Mouse (Mus musculus): ENCODE measurements around the gene Sh2d2a.

DNA sequence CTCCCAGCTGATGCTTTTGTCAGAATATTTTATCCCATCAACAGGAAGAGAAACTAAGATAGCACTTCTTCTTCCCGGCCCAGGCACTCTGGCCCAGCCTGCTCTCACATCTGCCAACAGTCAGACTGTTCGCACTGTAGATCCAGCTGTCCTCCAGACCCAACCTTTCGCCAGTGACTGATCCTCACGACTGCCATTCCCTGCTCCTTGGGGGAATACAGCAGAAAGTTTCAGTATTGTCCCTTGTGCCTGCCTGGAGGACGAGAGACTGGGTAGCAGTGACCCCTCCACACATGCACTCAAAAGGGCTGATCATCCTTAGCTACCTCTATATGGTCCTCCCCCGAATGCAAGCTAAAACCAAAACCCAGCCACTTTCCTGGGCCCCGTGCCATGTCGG lies 9.4 kb downstream of the Sh2d2a start:
- TF ChIP-seq GATA1 (IDR thresholded peaks at IDR 0.05; ENCODE audit: low read length) (no peak), TAL1 (IDR thresholded peaks at IDR 0.05; ENCODE audit: low read length) (no peak)

All from erythroblast, embryonic 14.5 days (primary cell).